Mouse (Mus musculus): ENCODE measurements around the gene Gm45208.
"Not testable (repeated sequence)": the region's sequence is repeated elsewhere in the genome, so short reads cannot be mapped to it uniquely, and the experiment has no call there.

Gm45208 gene

DNA sequence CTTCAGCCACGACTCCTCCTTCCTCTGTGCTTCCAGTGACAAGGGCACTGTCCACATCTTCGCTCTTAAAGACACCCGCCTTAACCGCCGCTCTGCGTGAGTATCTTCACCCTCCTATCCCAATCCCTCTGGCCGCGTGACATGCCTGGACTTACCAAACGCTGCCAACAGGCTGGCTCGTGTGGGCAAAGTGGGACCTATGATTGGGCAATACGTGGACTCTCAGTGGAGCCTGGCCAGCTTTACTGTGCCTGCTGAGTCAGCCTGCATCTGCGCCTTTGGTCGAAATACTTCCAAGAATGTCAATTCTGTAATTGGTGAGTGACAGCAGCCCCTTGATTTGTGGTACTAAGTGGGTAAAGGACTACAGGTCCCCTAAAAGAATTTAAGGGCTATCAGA lies 5.1 kb downstream of the Gm45208 start:
- DNase-seq (ENCODE audit: extremely low spot score) = no peak

- peak; percentile 70 for DNase-seq (ENCODE audit: extremely low spot score)
These were observed 6.3 kb downstream of the Gm45208 start, which contains the start of gene Praf2 for GRCm38 (mm10) chrX:7728215-7728921. Gene Praf2, plus strand, starts transcription at chrX:7728439.

- no peak for DNase-seq (ENCODE audit: extremely low spot score)
These were observed 6.8 kb downstream of the Gm45208 start for GRCm38 (mm10) chrX:7728922-7729265.

- DNase-seq (ENCODE audit: extremely low spot score) = peak; percentile 63
These were observed 11.6 kb downstream of the Gm45208 start for GRCm38 (mm10) chrX:7733571-7734156.

GRCm38 (mm10) chrX:7739336-7740081 lies 17.5 kb downstream of the Gm45208 start:
- no peak for DNase-seq (ENCODE audit: extremely low spot score)

GRCm38 (mm10) chrX:7740082-7740819 lies 18.2 kb downstream of the Gm45208 start:
- no peak for DNase-seq (ENCODE audit: extremely low spot score)

- DNase-seq (ENCODE audit: extremely low spot score) = no peak
These were observed 19.1 kb downstream of the Gm45208 start for GRCm38 (mm10) chrX:7741103-7741502.

DNA sequence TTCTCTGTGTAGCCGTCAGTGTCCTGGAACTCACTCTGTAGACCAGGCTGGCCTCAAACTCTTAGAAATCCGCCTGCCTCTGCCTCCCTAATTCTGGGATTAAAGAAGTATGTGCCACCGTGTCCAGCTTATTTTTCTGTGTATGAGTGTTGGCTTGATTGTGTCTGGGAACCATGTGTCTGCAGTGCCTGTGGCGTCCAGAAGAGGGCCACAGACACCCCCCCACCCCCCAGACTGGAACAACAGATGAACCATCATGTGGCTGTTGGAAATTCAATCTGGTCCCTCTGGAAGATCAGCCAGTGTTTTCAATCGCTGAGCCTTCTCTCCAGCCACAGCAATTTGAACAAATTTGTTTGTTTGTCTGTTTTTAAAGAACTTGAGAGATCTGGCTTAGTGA lies 21.4 kb downstream of the Gm45208 start:
- DNase-seq (ENCODE audit: extremely low spot score) = no peak

- no peak for DNase-seq (ENCODE audit: extremely low spot score)
These were observed 22.9 kb downstream of the Gm45208 start for GRCm38 (mm10) chrX:7744940-7745339.

DNA sequence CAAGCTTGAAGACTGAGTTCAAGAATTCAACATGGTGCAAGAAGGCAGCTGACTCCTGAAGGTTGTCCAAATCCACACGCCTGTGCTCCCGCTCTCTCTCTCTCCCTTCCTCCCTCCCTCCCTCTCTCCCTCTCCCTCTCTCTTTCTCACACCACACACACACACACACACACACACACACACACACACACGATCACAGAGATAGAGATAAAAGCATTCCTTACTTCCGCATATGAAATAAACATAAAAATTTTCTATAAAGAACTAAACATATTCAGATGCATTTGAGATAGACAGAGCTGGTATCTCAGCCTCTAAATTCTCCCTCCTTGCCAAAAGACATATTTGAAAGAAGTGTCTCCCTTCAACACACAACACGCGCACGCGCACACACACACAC lies 23.4 kb downstream of the Gm45208 start:
- no peak for DNase-seq (ENCODE audit: extremely low spot score)

GRCm38 (mm10) chrX:7750432-7751116 lies 28.5 kb downstream of the Gm45208 start, which contains the start of gene Ccdc120:
Gene Ccdc120, minus strand, starts transcription at chrX:7750905.
- peak; percentile 77 for DNase-seq (ENCODE audit: extremely low spot score)

DNA sequence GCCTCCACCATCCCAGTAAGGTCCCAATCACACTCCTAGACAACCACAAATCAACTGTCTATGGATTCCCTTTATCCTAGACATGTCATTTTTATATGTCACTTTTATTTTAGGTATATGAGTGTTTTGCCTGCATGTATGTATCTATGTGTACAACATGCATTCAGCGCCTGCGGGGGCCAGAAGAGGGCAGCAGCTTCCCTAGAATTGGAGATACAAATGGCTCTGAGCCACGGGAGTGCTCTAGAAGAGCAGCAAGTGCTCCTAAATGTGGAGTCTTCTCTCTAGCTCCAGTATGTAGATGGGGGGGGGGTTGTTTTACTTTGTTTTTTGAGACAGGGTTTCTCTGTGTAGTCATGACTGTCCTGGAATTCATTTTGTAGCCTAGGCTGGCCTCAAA lies 31.6 kb downstream of the Gm45208 start:
- not testable (repeated sequence) for DNase-seq (ENCODE audit: extremely low spot score)

- peak; percentile 84 for DNase-seq (ENCODE audit: extremely low spot score)
These were observed 40.3 kb downstream of the Gm45208 start, which contains the start of gene Tfe3 for GRCm38 (mm10) chrX:7762137-7762920. Gene Tfe3, plus strand, starts transcription at chrX:7762560.

DNA sequence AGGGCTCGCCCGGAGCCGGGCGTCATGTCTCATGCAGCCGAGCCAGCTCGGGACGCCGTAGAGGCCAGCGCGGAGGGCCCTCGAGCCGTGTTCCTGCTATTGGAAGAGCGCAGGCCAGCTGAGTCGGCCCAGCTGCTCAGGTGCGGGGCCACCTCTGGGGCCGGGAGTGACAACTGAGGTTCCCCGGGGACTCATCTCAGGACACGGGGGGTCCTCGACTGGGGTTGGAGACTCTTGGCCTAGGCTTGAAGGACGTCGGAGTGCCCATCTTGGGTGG lies 40.8 kb downstream of the Gm45208 start:
- DNase-seq (ENCODE audit: extremely low spot score) = no peak

DNA sequence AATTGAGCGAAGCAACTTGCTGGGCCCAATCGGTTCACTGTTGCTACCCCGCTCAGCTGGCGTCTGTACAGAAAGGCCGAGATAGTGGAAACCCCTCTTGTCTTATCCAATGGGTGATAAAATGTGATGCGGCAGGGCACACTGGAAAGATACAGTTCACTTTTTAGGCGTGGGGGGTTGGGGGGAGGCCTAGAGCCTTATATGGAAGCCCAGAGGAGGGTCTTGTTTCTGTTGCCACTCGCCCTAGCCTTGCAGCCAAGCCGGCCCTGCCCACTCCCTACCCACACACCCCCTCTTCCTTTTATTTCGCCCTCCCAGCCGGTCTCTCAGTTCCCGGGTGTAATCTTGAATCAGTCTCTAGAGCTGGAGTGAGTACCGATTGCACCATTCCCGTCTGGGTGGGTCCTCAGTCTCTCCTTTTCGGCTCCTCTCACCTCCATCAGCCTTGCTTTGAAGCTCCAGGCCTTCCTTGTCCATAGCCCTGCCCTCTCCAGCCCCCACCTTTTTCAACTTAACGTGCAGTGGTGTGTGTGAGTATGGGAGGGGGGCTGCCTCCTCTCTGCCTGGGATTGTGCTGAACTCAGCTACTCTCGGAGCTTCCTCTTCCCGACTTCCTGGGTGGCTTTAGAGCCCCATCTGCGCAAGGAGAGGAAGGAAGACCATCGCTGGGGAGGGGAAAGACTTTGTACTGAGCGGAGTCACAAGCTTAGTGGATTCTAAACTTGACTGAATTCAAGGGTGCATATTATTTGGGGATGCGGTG lies 41.8 kb downstream of the Gm45208 start:
- peak; percentile 37 for DNase-seq (ENCODE audit: extremely low spot score)

DNA sequence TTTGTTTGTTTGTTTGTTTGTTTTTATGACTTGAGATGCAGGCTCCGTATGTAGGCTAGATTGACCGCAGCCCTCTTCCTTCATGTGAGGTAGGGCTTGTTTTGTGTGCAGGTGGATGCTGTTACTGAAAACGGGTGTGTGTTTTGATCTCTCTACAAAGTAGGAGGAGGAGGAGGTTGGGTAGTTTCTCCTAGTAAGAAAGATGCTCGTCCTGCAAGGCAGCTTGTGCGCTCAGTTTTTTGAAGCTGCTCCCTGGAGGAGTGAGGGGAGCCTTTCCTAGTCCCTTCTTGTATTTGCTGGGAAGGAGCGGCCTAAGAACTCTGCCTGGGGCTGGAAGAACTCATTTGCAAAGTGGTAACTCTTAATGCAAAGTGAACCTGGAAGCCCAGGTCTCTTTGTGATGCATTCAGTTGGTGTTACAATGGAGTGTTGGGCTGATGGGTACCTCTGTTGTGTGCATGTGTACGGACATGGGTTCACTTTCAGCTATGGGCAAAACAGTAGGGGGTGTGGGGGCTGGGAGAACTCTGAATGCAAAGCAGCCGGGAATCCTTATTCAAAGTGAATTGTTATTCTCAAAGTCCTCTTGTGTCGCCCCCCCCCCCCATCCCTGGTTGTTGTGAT lies 42.7 kb downstream of the Gm45208 start:
- no peak for DNase-seq (ENCODE audit: extremely low spot score)

DNA sequence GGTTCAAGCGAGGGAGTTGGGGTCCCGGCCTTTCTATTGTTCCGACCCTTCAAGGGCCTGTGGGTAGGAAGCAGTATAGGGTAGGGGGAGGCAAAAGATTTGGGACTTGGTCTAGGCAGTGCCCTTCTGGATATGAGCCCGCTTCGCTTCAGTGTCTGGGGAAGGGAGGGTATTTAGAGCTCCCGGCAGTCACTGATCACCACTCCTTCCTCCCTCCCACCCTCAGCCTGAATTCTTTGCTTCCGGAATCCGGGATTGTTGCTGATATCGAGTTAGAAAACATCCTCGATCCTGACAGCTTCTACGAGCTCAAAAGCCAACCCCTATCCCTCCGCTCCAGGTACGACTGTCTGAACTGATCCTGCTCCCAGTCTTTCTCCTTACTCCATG lies 43.2 kb downstream of the Gm45208 start:
- no peak for DNase-seq (ENCODE audit: extremely low spot score)

DNA sequence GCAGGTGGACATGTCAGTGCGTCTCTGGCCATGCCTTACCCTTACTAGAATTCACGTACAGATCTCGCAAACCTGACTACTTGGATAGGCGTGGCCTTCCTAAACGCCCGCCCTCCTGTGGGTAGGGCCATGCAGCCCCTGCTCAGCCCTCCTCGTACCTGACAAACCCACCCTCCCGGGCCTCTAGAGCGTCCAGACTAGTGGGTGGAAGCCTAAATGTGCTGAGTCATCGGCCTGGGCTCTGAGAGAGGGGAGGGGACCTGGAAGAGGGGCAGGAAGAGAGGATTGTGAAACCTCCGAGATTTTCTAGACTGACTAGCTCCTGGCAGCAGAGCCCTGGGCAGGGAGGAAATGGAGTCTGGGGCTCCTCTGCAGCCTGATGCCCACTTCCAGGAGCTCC lies 43.7 kb downstream of the Gm45208 start:
- peak; percentile 32 for DNase-seq (ENCODE audit: extremely low spot score)

- DNase-seq (ENCODE audit: extremely low spot score) = no peak
These were observed 47.4 kb downstream of the Gm45208 start for GRCm38 (mm10) chrX:7769302-7770017.

Data from embryo, embryonic 9.5 days (tissue).